Mouse (Mus musculus) left cerebral cortex, adult 9 months (tissue): ENCODE measurements at regions not wholly inside any gene's neighbourhood (a gene's known extent, or its start where the extent isn't known, plus 50 kb on each side); places are given as distances from the start of the nearest gene placed in this dataset.

Experiments
- DNase-seq, 2 experiments: peaks; one replicate each; pipeline ENCODE4 v3.0.0; 2022; ENCODE audit warnings: low spot score in 2 of 2

DNA sequence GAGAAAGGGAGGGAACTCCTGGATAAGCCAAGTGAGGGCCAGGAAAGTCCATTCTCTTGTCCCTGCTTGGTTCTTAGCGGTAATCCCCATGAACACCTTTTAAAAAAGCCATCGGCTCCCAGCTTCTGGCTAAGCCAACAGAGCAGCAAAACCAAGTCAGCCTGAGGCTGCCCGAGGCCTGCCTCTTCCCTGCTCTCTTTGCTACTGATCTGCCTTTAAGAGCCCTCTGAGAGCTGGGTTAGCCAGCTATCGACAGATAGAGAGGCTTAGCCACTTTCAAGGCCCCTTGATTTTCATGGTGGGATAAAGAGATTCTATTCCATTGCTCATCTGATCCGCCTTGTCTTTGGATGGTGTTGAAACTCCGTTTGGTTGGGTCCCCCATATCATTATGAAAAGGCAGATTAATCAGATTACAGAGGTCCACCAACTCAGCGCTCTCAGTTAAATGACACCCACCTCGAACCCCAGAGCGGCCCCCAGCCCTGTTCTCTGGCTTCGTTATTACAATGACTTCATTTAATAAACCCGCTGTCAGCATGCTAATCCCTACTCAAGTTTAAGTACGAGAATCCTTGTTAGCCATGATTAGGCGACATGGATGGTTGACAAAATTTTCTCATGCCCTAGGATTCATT, 66.1 kb downstream of the Slc4a3 start:
- DNase-seq = no peak

DNA sequence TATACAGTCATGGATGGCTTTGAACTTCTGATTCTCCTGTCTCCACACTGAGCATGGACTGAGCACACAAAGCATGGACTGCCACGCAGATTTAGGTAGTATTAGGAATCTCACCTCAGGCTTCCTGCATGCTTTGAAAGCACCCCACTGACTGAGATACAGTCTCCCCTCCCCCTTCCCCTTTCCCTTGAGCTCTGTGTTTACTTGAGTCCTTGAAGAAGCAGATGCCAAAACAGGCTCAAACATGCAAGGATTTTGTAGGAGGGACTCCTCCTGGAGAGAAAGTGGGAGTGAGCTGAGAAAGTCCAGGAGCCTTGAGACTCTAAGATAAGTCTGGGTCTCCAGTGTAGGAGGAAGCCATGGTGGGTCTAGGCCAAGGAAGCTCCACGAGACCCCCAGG, 67.1 kb downstream of the Slc4a3 start:
- DNase-seq = no peak

DNA sequence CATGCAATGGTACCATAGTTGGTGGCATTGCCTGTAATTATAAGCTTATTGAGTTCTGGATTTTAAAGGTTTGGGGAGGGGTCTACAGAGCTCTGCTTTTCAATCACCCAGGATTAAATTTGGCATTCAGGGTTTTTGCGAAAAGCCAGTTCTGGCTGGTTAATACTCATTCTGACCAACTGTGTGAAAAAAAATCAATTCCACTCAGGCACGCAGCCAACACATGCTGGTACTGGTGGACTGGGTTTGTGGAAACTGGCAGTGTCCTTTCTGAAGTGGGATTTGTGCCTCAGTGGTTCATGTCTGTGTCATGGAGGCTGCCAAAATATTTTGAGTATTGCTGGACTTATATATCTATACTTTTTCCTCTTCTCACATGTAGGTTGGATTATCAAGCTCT, 70.9 kb downstream of the Slc4a3 start:
- no peak for DNase-seq

DNA sequence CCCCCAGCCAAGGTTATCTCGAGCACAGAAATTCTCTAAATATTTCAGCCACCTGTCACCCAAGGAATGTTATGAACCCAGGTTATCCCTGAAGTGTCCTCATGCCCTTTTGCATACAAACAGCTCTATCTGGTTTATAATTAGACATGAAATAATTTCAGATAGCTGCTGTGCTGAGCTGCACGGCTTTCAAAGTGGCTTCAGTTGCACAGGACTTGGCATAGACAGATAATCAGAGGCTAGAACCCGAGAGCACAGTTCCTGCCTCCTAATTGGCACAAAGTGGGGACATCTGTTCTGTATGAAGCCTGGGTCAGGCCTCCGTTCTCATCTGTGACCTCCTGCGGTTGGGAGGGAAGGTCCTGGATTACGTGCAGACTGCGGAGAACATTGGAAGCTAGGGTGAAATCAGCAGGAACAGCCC, 72.3 kb downstream of the Slc4a3 start:
- DNase-seq = no peak

DNA sequence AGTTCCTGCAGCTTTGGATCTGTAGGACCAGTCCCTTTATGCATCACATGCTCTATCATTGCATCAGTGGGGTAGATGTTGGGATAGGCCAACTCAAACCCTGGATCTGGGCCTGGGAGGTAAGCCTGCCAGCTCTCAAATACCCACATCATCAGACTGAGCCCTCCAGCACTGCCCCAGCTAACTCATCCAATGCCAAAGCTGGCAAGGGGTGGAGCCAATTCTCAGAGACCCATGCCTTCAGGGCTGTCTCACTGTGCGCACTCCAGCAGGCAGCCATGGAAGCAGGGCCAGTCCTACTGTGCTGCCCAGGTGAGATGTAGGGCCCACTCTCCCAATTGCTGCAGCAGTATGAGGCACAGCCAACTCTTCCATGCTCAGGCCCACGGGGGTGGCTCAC, 84.2 kb downstream of the Slc4a3 start:
- no peak for DNase-seq

DNA sequence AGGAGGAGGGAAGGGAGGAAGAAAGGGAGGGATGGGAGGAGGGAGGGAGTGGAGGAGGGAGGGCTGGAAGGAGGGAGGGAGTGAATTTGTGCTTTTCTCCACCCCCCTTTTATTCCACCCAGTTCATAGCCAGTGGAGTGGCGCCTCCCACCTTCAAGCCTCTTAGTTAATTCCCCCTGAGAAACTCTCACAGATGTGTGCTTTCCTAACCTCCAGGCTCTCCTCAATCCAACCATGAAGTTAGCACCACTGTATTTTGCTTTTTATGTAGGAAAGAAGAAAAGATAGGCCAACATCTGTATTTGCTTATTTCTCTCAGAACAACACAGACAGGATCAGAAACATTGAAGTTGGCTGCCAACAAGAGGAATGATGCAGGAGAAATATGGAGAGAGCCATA, 85.7 kb downstream of the Slc4a3 start:
- DNase-seq = no peak

DNA sequence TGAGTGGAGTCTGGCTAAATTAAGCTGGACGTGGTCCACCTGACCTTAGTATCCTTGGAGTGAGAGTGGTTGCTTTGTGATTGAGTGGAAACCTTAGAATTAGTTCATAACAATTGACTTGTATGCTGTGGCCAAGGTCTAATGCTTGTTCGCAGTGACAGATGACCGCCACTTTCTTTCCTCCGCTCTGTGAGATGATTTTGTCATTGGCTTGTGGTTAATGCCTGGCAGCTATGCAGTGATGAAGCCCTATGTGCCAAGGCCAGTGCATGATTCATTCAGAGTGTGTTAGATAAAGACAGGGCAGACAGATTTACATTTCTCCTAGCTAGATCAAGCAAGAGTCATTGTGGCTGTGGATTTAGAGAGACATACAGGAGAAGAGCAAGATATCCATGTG, 89.5 kb downstream of the Slc4a3 start:
- no peak for DNase-seq

DNA sequence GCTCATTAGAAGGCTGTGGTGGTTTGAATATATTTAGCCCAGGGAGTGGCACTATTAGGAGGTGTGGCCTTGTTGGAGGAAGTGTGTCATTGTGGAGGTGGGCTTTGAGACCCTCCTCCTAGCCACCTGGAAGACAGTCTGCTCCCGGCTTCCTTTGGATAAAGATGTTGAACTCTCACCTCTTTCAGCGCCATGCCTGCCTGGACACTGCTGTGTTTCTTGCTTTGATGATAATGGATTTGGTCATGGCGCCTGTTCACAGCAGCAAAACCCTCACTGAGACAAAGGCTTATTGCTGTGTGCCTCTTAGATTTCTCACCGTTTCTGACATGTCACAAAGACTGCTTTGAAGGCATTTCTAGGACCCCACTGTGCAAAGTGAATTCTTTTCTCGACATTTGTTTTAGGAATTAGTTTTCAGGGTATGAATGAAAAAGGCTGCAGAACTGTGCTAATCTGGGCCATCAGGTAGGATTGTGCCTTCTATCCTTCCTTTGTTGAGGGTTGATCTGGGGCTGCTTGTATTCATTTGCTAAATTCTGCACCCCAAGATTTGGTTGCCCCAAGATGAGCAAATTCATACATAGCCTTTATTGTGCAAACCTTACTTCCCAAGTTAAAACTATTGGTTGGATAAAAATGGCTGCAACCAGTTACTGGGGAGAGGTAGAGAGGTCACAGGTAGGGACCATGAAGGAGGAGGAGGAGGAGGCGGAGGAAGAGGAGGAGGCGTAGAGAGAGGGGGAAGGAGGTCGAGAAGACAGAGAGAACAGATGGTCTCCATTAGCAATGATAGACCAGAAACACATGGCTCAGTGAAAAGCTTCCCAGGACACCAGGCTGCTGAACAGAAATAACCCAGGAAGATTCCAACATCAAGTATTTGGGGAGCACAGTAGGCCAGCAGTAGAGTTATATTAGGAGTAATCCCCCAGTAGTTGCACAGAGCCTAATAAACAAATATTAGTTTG, 93.2 kb downstream of the Slc4a3 start:
- no peak for DNase-seq

DNA sequence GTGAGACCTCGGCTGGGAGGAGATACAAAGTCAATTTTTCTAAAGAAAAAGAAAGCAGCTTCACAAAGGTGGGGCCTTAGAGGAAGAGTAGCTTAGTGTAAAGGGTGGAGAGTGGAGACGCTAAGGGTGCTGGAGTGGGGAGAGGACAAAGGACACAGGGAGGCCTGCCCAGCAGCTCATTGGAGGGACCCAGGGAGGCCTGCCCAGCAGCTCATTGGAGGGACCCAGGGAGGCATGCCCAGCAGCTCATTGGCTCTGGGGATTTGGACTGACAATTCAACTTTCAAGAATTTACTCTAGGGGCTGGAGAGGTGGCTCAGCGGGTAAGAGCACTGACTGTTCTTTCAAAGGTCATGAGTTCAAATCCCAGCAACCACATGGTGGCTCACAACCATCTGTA, 96.4 kb downstream of the Slc4a3 start:
- DNase-seq = no peak

DNA sequence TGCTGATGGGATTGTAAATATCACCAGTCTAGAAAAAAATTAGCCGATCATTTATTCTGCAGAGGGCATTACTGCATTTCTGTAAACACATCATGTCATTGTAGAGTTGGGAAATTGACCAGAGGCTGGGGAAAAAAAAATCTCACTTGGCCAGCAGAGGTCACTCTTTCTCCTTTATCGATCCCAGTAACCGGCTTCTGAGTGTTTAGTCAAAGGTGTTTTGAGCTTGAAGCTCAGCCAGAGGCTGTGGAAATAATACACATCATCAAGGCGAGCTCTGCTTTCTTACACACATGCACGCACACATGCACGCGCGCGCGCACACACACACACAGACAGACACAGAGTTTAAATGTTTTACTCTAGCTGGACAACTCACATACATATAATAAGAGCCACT, 106.5 kb downstream of the Slc4a3 start:
- DNase-seq = peak; percentile 35 to 87

DNA sequence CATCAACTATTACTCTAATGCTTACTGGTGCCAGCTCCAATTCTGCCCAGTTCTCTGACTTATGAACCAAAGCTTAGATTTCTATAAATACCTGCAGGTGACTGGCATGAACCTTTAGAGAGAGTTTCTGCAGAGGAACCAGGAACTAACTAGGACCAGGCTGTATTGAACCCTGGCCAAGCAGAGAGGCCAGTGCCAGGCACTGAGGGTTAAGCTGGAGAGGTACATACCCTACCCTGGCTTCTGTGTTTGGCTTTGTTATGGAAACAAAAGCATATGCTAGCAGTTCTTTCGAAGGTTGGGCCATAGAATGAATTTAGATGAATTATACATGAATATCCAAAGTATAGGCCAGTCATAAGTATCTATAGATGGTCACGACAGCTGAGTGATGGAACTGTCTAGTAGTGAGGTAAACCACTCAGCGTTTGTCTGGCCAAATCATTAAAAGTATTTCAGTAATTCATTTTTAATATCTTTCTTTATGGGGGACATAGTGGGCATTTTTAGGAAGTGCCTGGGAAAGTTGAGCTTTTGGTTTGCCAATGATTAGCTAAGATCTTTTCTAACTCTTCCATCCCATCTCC, 107.0 kb downstream of the Slc4a3 start:
- DNase-seq = no peak

DNA sequence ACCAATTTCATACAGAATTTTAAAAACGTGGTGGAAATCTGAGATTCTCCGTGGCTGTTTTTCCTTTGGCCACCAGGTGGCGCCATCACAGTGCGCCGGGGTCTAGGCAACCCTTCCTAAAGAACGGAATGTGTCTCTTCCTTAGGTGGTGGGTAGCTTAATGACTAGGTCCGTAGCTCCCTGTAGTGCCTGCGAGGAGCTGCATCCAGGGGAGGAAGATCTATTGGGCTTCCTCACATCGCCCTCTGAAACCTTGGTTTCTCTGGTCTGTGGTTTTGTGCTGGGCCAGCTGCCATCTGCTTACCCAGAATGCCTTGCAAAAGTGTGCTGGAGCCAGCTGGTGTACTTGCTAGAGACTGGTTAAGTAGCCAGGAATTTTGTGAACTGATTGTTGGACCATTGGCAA, 107.6 kb downstream of the Slc4a3 start:
- peak; percentile 16 to 81 for DNase-seq

DNA sequence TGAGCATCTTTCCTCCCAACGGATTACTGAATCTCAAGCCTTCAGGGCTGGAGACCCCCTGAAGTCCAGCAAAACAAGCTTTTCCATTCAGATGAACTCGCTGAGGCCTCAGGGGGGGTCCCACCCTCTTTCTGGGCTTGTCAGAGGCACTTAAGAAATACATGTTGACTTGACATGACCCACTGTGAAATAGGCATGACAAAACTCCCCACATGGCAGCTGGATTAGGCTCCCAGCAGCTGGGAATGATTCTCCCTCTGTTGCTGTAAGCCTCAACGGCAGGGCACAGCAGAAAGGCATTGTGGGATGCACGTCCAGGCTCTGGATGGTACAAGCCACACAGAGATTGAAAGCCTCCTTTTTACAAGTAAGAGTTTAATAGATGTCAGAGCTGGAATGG, 110.5 kb downstream of the Slc4a3 start:
- no peak for DNase-seq

DNA sequence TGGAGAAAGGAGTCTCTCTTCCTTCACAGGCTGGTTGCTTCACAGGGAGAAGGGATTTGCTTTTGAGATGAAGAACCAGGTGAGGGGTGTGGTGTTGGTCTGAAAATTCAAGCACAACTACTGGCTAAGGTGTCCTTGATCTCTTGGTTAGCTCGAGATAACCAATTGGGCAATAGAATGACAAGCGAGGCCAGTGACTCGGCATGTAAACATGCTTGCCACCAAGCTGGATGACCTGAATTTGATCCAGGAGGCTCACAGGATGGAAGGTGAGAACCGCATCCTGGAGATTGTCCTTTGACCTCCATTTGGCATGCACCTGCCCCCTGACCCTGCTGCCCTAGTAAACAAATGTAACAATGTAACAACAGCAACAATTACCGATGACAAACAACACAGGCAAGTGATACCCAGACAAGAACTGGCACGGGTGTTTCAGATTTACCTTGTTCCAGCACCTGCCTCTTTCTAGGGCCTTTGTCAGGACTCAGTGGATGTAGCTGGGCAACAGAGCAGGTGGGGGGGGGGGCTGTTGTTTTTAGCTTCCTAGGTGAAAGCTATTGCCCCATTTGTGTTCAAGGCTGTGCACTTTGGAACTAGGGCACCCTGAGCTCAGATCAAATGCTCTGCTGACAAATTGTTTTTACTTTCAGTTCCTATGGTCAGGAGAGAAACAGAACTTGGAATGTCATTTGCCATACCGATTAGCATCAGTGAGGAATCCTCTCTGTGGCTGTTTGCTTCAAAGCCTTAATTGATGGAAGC, 114.5 kb downstream of the Slc4a3 start:
- no peak for DNase-seq

DNA sequence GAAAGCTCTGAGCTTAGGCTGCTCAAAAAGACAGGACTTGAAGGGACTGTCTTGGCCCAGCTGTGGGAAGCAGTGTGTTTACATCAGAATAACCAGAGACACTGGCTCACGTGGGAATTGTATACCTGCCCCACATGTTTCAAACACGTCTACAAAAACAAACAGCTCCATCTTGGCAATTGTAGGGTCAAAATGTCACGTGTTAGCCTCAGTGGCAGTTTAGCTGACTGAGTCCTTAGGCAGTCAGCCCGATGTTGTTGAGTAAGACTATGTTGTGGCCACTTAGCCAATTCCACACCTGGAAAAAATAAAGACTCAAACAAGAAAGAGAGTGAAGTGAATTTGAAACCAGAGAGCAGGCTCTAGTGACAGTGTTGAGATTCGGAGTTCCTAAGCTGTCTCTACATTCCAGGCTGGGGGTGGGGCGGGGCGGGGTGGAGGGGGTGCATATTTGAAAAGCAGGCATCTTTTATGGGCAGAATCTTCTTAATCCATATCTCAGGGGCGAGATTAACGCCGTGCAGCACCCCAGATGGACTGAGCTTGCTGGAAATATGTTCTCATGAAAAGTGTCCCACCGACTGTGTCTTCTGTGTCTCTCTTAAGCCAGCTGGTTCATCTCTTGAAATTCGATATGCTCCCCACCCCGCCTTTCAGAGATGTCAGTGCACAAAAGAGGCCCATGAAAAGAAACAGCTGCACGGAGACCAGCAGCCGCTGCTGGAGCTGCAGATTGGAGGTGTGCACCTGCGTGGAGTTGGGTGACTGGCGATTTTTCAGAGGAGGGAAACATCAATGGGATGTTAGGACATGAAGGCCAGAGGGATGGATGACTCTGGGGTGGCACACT, 116.3 kb downstream of the Slc4a3 start:
- DNase-seq = no peak

DNA sequence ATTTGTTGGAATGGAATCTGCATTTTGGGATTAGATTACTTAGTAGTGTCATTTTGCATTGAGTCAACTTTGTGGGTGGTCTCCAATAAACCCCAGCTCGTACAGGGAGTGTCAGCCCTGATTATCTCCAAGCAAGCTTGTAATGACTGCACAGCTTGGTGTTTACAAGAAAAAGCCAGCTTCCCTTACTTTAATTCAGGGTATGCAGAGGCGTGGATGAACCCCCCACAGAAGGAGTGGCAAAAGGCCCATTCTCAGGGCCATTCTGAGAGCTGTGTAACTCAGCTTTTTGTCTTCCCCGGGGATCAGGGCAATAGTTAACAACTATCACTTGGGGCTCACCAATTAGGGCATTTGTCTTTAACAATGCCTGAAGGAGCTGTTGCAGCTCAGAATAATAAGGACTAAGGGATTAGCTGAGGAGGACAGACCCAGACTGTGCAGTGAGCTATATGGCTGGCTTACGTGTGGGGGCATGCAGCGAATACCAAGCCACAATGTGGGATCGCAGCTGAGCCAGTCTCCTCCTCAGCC, 121.7 kb downstream of the Slc4a3 start:
- DNase-seq = no peak

DNA sequence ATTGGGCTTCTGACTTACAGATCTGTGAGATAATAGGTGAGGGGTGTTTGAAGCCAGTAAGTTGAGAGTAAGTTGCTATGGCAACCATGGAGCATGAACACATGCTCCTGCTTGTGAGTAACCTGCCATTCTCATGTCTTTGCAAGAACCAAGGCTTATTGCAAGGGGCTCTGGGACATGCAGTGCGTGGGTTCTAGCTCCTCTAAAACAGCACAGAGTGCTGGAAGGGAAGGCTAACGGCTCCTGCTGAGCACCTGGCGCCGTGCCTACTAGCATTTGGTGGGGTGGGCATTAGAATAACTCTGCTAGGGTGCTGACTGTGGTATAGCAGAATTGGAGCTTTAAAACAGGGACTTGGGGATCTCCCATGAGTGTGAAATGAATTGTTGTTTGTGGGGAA, 130.2 kb downstream of the Slc4a3 start:
- peak in 1 of 2 experiments; percentile 25 for DNase-seq

DNA sequence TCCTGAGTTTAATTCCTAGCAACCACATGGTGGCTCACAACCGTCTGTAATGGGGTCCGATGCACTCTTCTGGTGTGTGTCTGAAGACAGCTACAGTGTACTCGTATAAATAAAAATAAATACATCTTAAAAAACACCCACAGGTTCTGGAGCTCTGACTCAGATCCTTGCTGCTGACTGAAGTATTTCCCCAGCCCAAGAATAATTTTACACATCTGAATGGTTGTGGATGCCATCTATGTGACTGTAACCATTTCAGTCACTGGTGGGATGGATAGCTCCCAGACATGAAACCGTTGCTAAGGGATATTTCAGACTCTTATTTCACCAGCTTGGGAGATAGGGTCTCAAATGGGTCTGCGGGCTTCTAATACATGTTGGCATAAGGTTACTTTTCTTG, 131.6 kb downstream of the Slc4a3 start:
- peak in 1 of 2 experiments; percentile 19 for DNase-seq

DNA sequence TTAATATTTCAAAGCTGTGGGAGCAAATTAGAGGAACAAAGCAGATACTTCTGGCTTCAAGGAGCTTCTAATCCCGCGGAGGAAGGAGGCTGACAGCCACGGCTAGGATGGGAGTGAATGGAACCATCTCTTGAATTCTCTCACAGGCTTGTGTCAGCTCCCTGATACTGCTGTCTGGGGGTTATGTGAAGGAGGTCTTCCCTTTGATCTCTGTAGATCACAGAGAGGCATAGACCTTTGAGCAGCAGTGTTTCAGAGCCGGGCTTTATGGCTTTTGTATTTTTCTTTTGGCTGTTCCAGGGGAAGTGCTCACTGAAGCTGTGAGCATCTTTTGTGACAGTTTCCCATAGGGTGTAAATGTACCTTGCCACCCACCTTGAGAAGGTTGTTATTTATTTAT, 132.2 kb downstream of the Slc4a3 start:
- DNase-seq = no peak

DNA sequence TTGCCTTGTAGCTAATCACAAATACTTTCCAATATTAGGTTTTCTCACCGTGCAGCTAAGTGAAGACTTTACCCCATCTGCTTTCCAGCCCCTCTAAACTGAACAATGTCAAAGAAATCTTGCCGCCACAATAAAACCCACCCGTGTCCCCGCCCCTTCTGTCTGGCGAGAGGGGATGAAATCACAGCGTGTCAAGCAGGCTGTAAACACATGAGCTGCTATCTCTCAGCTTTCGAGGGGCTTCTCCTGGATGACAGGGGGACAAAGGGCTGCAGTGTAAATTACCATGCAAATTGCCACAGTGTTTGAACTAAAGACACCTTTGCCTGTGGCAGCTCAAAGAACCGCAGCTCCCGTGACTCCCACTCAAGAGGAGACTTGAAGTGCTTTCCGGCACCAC, 134.3 kb downstream of the Slc4a3 start:
- no peak for DNase-seq

DNA sequence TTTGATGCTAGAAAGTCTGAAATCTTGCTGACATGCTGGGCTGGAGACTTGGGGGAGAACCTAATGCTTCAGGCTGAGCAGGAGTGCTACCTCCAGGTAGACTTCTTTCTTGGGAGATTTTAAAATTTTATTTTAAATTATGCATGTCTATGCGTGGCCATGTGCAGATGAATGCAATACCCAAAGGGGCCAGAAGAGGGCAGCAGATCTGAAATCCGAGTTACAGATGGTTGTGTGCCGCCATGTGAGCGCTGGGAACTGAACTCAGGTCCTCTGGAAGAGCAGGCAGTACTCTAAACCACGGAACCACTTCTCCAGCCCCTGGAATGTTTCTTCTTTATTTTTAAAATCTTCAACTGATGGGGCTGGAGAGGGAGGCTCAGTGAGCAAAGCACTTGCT, 135.8 kb downstream of the Slc4a3 start:
- DNase-seq = no peak
